Mouse (Mus musculus) gastrocnemius, postnatal 25 days (tissue): ENCODE data around the gene Ptbp3. TPM values are rescaled to one million over a fixed set of nuclear protein-coding genes. Genes with fewer than 3 reads are reported as not detected.
A peak's percentile ranks its signal among the peaks of the same experiment; 100 is the strongest.
"Not testable (repeated sequence)": the region's sequence is repeated elsewhere in the genome, so short reads cannot be mapped to it uniquely, and the experiment has no call there.

Experiments
- DNase-seq: peaks from one replicate; pipeline ENCODE4 v3.0.0; 2022
- long read RNA-seq, 2 experiments: library from polyadenylated mRNA; stranded (forward); transcript quantifications; one replicate each; pipeline ENCODE4 v2.0.0; 2021
- total RNA-seq, 2 experiments: library from RNA; stranded (reverse); gene quantifications; 1 replicate in 1 of 2; 2 replicates in 1 of 2; pipeline ENCODE4 v1.2.3; 2021

The Ptbp3 gene
- 10 to 100 TPM in 1 of 2 experiments, 1 to 10 TPM in 1; 7.8 to 11.8 TPM for total RNA-seq
- long read RNA-seq, experiment 1, partial matches to known transcripts = 0 of 1 reads
- long read RNA-seq, experiment 1, other reads (novel, unspliced or antisense) = 1 of 1 reads
- long read RNA-seq, experiment 2, full-length matches to known transcripts = 1 of 2 reads
- long read RNA-seq, experiment 2, partial matches to known transcripts = 0 of 2 reads
- long read RNA-seq, experiment 2, other reads (novel, unspliced or antisense) = 1 of 2 reads

DNA sequence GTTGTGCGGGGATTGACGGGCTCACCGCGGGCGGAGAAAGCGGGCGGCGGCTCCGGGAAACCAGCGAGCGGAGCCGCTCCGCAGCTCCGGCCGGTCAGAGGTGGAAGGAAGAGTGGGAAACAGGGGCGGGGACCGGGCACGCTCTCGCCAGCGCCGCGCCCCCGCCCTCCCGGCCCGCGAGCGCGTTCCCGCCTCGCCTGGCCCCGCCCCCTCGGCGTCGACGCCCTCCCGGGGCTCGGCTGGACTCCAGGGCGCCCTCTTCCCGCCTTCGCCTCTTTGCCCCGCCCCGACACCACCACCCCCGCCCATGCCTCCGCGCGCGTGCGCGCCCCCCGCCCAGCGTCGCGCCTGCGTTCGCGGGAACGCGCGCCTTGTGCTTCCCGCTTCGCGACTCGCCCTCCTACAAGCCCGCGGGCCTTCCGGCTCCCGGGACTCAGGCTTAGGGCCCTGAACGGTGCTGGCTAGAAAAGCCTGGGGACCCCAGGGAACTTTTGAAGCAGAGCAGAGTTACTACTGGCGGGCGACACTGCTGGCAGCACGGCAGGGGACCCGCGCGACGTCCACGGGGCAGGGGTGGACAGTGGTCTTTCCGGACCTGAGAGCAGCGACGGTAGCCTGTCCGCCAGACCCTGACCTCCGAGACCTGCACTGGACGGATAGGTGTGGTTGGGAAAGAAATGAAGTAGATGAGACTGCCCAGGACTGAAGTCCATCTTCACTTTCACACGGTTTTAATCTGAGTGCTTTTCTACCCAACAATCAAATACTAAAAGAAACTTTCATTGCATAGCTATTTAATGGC lies at the start of gene Ptbp3:
Ptbp3 (minus strand) TSS at position 190 of the 802 bp plus-strand sequence.
- DNase-seq = peak; percentile 93

DNA sequence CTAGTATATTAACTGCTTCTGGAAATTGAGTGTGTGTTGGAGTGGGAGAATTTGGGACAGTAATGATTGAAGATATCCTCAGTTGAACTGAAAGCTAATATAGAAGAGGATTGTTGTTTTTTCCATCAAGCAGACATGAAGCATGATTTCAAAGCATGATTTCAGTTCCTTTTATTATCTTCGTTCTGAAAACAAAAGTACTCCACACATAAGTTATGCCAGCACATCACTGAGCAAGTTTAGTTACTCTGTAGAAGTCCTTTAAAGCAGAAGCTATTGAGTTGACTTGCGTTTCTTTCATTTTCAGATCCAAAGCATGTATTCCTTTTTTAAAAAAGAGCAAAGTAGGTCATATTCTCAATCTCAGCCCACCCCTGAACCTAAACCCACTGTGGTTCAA lies 47.4 kb upstream of the Ptbp3 start:
- no peak for DNase-seq

DNA sequence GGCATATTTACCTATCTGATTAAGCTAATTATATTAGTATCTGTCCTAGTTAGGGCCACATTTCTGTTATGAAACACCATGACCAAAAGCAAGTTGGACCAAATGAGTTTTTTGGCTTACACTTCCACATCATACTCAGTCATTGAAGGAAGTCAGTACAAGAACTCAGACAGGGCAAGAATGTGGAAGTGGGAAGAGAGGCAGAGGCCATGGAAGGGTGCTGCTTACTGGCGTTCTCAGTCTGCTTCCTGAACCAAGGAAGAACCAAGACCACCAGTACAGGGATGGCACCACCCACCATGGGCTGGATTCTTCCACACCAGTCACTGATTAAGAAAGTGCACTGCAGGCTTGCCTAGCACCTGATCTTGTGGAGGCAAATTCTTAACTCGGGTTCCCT lies 45.5 kb upstream of the Ptbp3 start:
- no peak for DNase-seq

DNA sequence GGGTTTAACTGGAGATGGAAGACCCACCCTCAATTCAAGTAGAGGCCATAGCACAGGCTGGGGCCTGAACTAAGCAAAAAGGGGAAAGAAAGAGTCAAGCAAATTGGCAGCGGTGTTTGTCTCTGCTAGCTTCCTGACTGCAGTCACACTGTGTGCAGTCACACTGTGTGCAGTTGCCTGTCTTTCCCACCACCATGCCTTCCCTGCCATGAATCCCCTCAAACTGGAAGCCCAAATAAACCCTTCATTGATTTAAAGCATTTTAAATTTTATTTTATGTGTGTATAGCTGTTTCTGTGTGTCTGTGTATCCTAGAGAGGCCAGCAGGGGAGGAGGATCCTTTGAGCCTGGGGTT lies 38.7 kb upstream of the Ptbp3 start:
- no peak for DNase-seq

DNA sequence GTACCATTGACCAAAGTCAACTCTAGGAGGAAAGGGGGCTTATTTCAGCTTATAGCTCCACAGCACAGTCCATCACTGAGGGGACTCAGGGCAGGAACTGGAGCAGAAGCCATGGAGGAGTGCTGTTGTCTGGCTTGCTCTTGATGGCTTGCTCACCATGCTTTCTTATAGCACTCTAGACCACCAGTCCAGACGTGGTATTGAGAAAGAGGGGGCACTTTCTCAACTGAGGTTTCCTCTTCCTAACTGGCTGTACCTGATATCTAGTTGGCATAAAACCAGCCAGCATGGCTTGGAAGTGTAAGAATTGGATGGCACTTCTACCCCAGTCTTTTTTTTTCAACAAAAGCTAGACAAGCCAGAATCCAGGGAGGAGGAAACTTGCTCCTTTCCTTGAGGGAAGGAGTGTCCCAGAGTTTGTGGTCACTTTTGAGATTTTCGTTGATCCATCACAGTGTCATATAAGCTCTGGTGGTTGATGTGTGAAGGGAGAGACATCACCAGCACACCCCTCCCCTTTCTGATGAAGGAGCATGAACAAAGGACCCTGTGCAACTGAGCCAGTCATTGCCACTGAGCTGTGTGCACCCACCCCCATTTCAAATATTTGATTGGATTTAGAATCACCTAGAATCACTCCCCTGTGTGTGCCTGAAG lies 38.2 kb upstream of the Ptbp3 start:
- no peak for DNase-seq

DNA sequence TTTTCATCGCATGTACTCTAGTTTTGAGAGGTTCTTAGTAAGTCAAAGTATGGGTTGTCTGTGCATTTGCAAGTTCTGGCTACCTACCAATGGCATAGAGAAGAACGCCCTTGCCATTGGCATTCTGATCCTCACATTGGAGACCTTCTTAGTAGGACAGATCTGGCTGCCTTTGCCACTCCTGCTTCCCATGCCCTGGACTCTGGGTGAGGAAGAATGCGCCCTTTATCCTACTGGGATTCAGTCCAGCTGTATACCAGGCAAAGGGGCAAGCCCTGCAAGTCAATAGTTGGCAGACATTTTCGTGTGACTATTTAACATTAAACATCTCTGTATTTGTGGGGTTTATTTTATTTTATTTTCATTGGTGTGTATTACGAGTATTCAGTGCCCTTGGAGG lies 35.9 kb upstream of the Ptbp3 start:
- peak; percentile 24 for DNase-seq

DNA sequence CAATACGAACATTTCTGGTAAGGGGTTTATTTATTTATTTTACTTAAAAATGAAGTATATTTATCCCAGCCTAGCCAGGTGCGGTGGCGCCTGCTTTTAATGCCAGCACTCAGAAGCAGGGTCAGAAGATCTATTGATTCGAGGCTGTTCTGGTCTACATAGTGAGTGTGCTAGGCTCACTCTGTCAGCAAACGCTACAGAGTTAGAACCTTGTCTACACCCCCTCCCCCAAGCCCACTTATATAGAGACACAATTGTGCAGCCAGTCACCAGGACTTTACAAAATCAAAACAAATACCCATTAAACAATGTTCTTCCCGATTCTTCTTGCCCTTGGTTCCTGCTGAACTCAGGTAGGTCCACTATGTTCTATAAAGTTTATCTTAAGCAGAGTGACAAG lies 33.0 kb upstream of the Ptbp3 start:
- no peak for DNase-seq

DNA sequence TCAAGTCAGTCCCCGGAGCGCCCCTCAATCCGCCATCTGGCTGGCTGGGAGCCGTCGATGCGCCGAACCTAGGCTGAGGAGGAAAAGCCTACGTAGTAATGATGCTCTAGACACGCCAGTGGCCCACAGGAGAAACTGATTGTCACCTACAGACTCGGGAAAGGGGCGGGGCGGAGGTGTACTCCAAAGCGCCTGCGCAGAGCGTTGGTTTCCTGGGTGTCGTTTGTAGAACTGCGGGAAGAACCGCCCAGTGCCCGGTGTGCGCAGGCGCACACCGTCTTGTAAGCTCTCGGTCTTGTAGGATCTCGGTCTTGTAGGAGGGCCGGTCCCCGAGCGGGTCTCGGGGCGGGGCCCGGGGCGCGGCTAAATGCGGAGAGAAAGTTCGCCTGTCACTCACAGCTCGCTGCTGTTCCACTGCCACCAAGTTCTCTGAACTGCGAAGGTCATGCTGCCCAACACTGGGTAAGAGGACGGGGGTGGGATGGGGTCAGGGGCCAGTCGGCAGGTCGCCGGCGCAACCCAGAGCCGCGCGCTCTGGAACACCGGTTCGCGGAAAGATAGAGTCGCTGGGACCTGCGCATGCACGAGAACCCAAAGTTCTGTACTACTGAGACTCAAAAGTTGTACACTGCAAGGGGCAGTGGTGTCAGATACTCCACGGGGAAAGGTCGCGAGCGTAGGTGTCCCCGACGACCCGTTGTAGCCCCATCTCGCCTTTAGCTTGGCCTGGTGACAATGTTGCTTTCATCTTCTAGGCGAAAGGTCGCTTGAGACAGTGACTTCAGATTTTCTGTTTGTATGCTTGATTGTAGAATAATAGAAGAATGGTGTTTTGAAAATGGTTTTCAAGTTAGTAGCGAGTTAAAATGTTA lies 32.4 kb upstream of the Ptbp3 start, which contains the start of gene Hsdl2:
Hsdl2 (plus strand) TSS at position 250 of the 872 bp plus-strand sequence.
- DNase-seq = peak; percentile 98

DNA sequence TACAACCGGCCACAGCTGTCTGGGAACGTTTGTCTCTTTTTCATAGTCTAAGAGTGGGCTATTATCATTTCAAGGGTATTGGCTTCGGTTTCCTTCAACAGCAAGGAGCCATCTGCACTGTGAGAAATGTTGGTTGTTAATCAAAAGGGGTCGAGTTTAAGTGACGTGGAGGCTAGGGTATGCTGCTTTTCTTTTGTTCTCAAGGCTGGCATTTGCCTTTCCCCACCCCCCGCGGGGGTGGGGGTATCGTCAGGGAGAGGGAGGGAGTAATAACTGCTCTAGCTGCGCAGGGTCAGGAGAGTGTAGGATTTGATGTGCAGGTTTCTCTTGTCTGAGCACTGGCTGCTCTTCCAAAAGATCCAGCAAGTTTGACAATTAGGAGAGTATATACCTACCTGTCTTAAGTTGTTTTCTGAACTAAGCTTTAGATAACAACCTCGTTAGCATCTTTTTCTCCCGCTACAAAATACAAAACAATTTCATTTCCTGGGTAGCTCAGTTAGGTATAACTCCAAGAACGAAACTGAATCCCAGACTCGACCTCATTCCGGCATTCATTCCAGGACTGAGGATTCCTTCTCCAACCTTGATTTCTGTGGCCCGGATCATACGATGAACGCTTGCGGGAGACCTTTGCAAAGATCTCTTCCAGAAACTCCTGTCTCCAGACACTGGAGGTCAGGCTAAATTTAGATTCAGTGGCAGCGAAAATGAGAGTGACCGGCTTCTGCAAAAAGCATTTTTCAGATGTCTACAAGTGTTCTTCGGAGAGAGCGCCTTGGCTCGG lies 31.5 kb upstream of the Ptbp3 start:
- no peak for DNase-seq

DNA sequence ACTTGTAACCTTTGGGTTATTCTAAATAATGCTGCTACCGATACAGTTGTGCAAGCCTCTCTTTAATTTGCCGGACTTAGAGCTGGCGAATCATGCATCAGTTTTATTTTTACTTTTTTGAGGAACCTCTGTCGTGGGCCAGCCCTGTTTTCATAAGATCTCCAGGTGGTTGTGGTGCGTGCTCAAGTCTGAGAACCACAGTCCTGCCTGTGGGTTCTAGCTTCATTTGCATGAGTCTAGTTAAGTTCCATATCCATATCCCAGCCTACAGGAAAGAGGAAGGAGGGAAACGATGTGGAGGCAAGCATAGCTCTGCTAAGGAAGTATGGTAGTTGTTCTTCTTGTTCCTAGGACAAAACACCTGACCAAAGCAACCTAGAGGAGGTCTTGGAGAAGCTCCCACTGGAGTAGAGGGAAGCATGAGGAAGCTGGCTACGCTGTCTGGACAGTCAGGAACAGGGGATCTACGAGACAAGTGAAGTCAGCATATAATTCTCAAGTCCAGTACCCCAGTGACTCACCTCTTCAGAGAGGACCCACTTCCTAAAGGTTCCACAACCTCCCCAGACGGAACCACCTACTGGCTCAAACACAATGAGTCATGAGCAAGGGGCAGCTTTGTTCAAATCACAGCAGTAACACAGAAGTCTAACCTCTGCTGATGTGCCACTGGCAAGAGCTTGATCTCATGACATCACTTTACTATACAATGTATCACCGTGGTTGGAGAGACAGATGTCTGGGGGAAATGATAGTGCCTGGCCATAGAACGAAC lies 26.2 kb upstream of the Ptbp3 start:
- no peak for DNase-seq

DNA sequence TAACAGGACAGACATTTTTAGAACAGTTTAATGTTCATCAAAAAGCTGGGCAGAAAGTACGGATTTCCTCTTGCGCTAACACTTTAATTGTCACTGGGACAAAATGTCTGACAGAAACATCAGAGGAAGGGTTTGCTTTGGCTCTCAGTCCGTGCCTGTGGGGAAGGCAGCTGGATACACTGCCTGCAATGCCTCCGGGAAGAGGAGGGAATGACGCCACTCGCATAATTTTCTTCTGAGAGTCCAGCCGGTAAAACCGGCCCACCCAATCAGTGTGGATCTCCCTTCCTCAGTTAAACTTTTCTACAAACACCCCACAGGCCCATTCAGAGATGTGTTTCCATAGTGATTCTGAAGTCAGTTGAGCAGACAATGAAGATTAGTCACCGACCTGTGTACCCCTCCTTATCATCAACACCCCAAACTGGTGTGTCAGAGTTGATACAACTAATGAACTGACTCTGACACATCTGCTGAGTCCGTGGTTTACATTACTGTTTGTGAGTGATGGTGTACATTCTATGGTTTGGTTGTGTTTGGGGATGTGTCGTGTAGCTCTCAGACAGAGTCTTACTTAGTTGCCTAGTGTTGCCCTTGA lies 23.5 kb upstream of the Ptbp3 start:
- DNase-seq = no peak

DNA sequence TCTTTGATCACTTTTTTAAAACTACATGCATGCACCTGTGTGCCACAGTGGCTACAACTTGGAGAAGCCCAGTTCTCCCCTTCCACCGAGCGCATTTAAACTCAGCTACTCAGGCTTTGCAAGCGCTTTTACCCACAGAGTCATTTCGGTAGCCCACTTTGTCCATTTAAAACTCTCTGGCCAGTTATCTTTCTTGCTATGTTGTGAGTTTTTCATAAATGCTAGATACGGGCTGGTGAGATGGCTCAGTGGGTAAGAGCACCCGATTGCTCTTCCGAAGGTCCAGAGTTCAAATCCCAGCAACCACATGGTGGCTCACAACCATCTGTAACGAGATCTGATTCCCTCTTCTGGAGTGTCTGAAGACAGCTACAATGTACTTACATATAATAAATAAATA lies 21.4 kb upstream of the Ptbp3 start:
- not testable (repeated sequence) for DNase-seq

DNA sequence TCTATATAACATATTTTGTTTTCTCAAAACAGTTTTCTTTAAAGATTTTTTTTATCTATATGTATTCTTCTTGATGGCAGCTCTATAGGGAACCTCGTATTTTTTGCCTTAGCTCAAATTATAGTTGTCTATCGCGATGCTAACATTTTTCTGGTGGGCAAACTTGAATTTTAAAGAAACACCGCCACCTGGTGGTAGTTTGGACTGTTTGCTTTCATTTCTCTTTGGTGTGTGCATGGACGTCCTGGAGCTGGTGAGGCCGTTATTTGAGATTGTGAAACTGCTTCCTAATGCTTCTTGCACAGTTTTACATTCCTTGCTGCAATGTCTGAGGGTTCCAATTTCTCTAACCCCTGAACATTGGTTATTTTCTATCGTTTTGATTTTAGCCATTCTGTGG lies 20.4 kb upstream of the Ptbp3 start:
- DNase-seq = peak; percentile 40

DNA sequence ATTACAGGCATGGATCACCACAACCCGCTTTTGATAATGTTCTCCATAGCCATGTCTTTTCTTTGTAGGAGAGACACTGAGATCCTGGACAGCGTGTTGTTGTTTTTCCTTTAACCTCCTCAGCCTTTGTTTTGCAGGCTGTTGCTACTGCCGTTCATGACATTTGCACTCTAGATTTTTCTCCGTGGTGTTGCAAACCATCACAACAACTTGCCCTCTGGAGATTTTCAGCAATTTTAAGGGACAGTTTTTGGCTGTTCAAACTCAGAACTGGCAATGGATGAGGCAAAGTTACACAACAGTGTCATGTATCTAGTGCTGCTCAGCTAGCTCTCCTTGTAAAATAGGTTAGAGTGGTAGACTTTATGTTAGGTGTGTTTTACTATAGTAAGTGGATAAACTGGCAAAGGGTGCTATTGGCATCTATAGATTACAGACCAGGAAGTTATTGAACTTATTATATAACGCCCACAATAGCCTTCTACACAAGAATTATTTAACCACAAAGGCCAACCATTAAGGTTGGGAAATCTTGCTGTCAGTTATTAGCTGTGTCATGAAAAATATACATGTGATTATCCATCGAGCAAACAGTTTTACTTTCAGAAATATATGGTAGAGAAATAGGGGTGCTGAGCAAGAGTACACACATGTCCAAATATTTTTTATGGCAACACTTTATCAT lies 18.6 kb upstream of the Ptbp3 start:
- no peak for DNase-seq

DNA sequence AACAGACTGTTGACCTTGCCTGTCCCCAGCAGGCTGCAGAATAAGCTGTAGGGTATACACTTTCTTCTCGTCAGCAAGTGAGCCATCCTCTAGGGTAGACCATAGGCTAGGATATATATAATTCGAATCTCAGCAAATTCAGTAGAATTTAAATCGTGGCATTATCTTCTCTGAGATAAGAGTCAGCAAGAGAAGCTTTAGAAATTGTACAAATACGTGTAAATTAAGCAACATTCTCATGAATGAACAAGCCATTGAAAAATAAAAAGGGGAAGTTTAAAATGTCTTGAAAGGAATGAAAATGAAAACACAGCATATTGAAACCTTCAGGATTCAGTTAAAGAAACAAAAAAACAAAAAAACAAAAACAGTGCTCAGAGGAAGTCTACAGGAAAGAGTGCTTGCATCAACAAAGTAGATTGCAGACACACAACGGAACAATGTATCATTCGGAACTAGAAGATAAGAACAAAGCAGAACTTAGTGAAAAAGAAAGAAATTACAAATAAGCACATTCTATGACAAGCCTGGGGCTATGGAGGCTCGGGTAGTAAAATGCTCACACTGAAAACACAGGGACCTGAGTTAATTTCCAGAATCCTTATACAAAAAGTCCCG lies 16.5 kb upstream of the Ptbp3 start:
- no peak for DNase-seq

DNA sequence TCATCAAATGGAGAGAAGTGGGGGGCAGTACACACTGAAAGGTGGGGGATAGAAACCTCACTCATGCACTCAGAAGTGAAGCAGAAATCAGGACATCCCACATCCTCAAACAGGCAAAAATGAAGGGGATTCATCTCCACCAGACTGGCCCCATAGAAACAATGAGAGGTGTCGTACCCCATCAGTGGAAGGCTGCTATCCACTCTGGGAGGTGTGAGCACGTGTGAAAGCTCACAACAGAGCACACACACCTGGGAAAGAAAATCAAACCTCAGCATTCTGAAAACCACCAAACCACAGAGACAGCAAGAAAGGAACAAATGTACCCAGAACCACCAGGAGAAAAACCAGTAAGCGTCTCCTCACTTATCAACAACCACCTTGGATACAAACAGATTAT lies 15.0 kb upstream of the Ptbp3 start:
- no peak for DNase-seq

DNA sequence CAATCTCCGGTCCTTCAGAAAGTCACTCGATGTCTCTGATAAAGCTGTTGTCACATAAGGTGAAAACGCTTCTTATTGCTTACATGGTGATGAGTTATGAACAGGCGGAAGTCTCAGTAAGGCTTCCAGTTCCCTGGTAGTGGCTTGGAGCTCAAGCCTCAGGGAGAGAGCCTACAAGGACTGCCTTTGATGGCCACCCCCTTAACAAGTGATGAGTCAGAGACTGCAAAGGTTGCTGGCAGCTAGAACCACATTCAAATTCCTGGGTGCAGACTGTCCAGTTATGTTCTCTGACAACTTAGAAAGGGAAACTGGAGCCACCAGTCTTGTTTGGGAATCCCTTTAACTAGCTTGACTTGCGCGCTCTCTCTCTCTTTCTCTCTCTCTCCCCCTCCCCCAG lies 11.0 kb upstream of the Ptbp3 start:
- no peak for DNase-seq

DNA sequence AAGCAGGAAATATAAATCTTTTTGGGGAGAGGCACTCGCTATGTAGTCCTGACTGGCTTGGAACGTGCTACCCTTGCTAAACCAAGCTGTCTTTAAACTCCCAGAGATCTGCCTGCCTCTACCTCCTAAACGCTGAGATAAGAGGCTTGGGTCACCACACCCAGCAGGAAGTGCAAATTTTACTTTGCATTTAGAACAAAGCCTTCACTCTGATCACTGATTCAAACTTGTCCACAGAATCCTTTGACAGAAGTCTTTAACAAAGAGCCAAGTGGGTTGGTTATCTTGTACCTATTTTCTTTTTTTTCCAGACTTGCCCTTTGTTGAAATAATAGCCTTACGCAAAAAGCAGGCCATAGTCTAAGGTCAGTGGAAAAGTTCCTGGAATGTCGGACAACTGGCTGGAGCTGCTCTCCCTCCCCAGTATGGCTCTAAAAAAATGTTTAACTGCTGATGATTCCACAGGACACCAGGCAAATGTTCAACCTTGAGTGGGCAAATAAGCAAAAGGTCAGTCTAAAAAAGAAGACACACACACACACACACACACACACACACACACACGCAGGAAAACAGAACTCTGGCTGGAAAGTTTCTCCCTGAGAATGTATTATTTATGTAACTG lies 9.0 kb upstream of the Ptbp3 start:
- no peak for DNase-seq

DNA sequence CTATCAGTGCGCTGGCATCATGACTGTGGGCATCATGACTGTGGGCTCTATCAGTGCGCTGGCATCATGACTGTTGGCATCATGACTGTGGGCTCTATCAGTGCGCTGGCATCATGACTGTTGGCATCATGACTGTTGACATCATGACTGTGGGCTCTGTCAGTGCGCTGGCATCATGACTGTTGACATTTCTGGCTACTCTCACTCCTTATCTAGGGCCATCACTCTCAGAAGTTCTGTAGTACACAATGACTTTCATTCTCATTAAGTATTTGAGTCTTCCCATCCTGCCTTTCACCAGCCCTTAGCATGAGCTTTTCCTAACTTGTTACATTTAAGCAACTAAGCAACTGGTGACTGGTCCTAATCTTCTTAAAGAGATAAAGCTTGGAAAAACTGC lies 8.2 kb upstream of the Ptbp3 start:
- DNase-seq = not testable (repeated sequence)
